Mouse (Mus musculus): ENCODE results near the gene Ifit2. TPM values are rescaled to one million over a fixed set of nuclear protein-coding genes. Genes with fewer than 3 reads are reported as not detected.
A peak's percentile ranks its signal among the peaks of the same experiment; 100 is the strongest.

Gene Ifit2
- polyA plus RNA-seq, 1 experiment from 2014 or later = 12.7 TPM

- Histone ChIP-seq H3K36me3 (0 out of 2 replicates have a peak, but pooled peaks cover 2% of the 10 kb centered on the region), H3K9me3 (no peaks in the 10 kb centered on the region), H3K4me2 (no peak overlapping the region), H3K4me1 (peaks cover 8% of the 10 kb centered on the region; the same call in 1 of the 2 replicates), H3K27me3 (no peaks in the 10 kb centered on the region), H3K9ac (no peak overlapping the region), H3K27ac (no peak overlapping the region), H3K4me3 (no peak overlapping the region)
- ATAC-seq (ENCODE audit: borderline replicate concordance, extremely low read depth, low FRiP score, low TSS enrichment) = no peak
- 69% methylated on average over 4 of the region's 4 CpGs for WGBS
These were observed 30.4 kb upstream of the Ifit2 start for GRCm38 (mm10) chr19:34520051-34520450.

- no peak overlapping the region for H3K9ac ChIP-seq
- no peaks in the 10 kb centered on the region for H3K9me3 ChIP-seq
- ATAC-seq (ENCODE audit: borderline replicate concordance, extremely low read depth, low FRiP score, low TSS enrichment) = no peak
- no peak overlapping the region for H3K27ac ChIP-seq
- WGBS = 53% methylated on average over 2 of the region's 2 CpGs
- H3K4me3 ChIP-seq = no peak overlapping the region
- H3K36me3 ChIP-seq = 0 out of 2 replicates have a peak, but pooled peaks cover 2% of the 10 kb centered on the region
- peaks cover 16% of the 10 kb centered on the region for H3K4me1 ChIP-seq
- H3K4me2 ChIP-seq = no peak overlapping the region
- no peaks in the 10 kb centered on the region for H3K27me3 ChIP-seq
These were observed 29.1 kb upstream of the Ifit2 start for GRCm38 (mm10) chr19:34521361-34521760.

- Histone ChIP-seq H3K4me2 (no peak overlapping the region), H3K9ac (no peak overlapping the region), H3K36me3 (0 out of 2 replicates have a peak, but pooled peaks cover 2% of the 10 kb centered on the region), H3K27ac (no peak overlapping the region), H3K4me3 (no peak overlapping the region), H3K27me3 (no peaks in the 10 kb centered on the region), H3K4me1 (peaks cover 20% of the 10 kb centered on the region), H3K9me3 (no peaks in the 10 kb centered on the region)
- 87% methylated on average over 1 of the region's 1 CpGs for WGBS
- ATAC-seq (ENCODE audit: borderline replicate concordance, extremely low read depth, low FRiP score, low TSS enrichment) = no peak
These were observed 28.5 kb upstream of the Ifit2 start for GRCm38 (mm10) chr19:34521978-34522377.

GRCm38 (mm10) chr19:34523106-34523725, 27.3 kb upstream of the Ifit2 start:
- Histone ChIP-seq H3K4me2 (no peak overlapping the region), H3K9me3 (no peaks in the 10 kb centered on the region), H3K27me3 (no peaks in the 10 kb centered on the region), H3K4me3 (no peak overlapping the region), H3K9ac (no peak overlapping the region), H3K36me3 (0 out of 2 replicates have a peak, but pooled peaks cover 2% of the 10 kb centered on the region), H3K27ac (no peak overlapping the region), H3K4me1 (peaks cover 20% of the 10 kb centered on the region)
- 56% methylated on average over 12 of the region's 12 CpGs for WGBS
- no peak for ATAC-seq (ENCODE audit: borderline replicate concordance, extremely low read depth, low FRiP score, low TSS enrichment)

- no peak overlapping the region for H3K9ac ChIP-seq
- 27% methylated on average over 9 of the region's 9 CpGs for WGBS
- no peaks in the 10 kb centered on the region for H3K9me3 ChIP-seq
- peaks cover 20% of the 10 kb centered on the region for H3K4me1 ChIP-seq
- peak overlapping the region; percentile 14; the same call in 1 of the 2 replicates for H3K4me2 ChIP-seq
- no peak overlapping the region for H3K27ac ChIP-seq
- H3K36me3 ChIP-seq = no peaks in the 10 kb centered on the region
- no peaks in the 10 kb centered on the region for H3K27me3 ChIP-seq
- no peak for ATAC-seq (ENCODE audit: borderline replicate concordance, extremely low read depth, low FRiP score, low TSS enrichment)
- H3K4me3 ChIP-seq = no peak overlapping the region
These were observed 25.8 kb upstream of the Ifit2 start for GRCm38 (mm10) chr19:34524646-34525045.

GRCm38 (mm10) chr19:34526321-34526923, 24.1 kb upstream of the Ifit2 start:
- H3K4me1 ChIP-seq = peaks cover 20% of the 10 kb centered on the region
- peak overlapping the region; percentile 72 for H3K27ac ChIP-seq
- ATAC-seq (ENCODE audit: borderline replicate concordance, extremely low read depth, low FRiP score, low TSS enrichment) = peak; percentile 5; the same call in 1 of the 2 replicates
- 3% methylated on average over 11 of the region's 11 CpGs for WGBS
- peak overlapping the region; percentile 80 for H3K4me3 ChIP-seq
- H3K9me3 ChIP-seq = no peaks in the 10 kb centered on the region
- H3K4me2 ChIP-seq = peak overlapping the region; percentile 73
- H3K27me3 ChIP-seq = no peaks in the 10 kb centered on the region
- H3K9ac ChIP-seq = peak overlapping the region; percentile 69
- H3K36me3 ChIP-seq = no peaks in the 10 kb centered on the region

- H3K27me3 ChIP-seq = no peaks in the 10 kb centered on the region
- under 1% methylated on average over 29 of the region's 29 CpGs for WGBS
These were observed 23.4 kb upstream of the Ifit2 start, which contains the start of gene Lipa for GRCm38 (mm10) chr19:34526941-34527682. Gene Lipa, minus strand, starts transcription at chr19:34527474.

GRCm38 (mm10) chr19:34532061-34532751, 18.3 kb upstream of the Ifit2 start:
- H3K4me1 ChIP-seq = no peaks in the 10 kb centered on the region
- ATAC-seq (ENCODE audit: borderline replicate concordance, extremely low read depth, low FRiP score, low TSS enrichment) = no peak
- H3K4me2 ChIP-seq = no peak overlapping the region
- no peak overlapping the region for H3K27ac ChIP-seq
- H3K36me3 ChIP-seq = no peaks in the 10 kb centered on the region
- no peaks in the 10 kb centered on the region for H3K9me3 ChIP-seq
- no peak overlapping the region for H3K4me3 ChIP-seq
- no peak overlapping the region for H3K9ac ChIP-seq
- no peaks in the 10 kb centered on the region for H3K27me3 ChIP-seq
- WGBS = 88% methylated on average over 4 of the region's 4 CpGs

More at GRCm38 (mm10) chr19:34526941-34527682, 23.4 kb upstream of the Ifit2 start, which contains the start of gene Lipa:
- H3K9ac ChIP-seq = peak within 1 kb of the TSS; percentile 69
- no peaks in the 10 kb centered on the region for H3K36me3 ChIP-seq
- peak within 1 kb of the TSS; percentile 80 for H3K4me3 ChIP-seq
- H3K4me1 ChIP-seq = peaks cover 20% of the 10 kb centered on the region
- H3K9me3 ChIP-seq = no peaks in the 10 kb centered on the region
- H3K27ac ChIP-seq = peak within 1 kb of the TSS; percentile 72
- peak; percentile 100 for ATAC-seq (ENCODE audit: borderline replicate concordance, extremely low read depth, low FRiP score, low TSS enrichment)
- H3K4me2 ChIP-seq = peak within 1 kb of the TSS; percentile 73

- WGBS = 70% methylated on average over 1 of the region's 1 CpGs
- no peak for ATAC-seq (ENCODE audit: borderline replicate concordance, extremely low read depth, low FRiP score, low TSS enrichment)
- no peaks in the 10 kb centered on the region for H3K9me3 ChIP-seq
- H3K9ac ChIP-seq = no peak overlapping the region
- no peaks in the 10 kb centered on the region for H3K27me3 ChIP-seq
- H3K36me3 ChIP-seq = no peaks in the 10 kb centered on the region
- H3K4me2 ChIP-seq = no peak overlapping the region
- no peak overlapping the region for H3K4me3 ChIP-seq
- H3K27ac ChIP-seq = no peak overlapping the region
- no peaks in the 10 kb centered on the region for H3K4me1 ChIP-seq
These were observed 11.1 kb upstream of the Ifit2 start for GRCm38 (mm10) chr19:34539422-34539821.

GRCm38 (mm10) chr19:34546211-34546610, 4.3 kb upstream of the Ifit2 start:
- Histone ChIP-seq H3K36me3 (no peaks in the 10 kb centered on the region), H3K9ac (no peak overlapping the region), H3K27me3 (no peaks in the 10 kb centered on the region), H3K27ac (no peak overlapping the region), H3K4me3 (no peak overlapping the region), H3K9me3 (no peaks in the 10 kb centered on the region), H3K4me1 (peaks cover 2% of the 10 kb centered on the region; the same call in 1 of the 2 replicates), H3K4me2 (no peak overlapping the region)
- WGBS = 88% methylated on average over 4 of the region's 4 CpGs
- ATAC-seq (ENCODE audit: borderline replicate concordance, extremely low read depth, low FRiP score, low TSS enrichment) = no peak

- 37% methylated on average over 7 of the region's 7 CpGs for WGBS
- no peak overlapping the region for H3K4me2 ChIP-seq
- no peak overlapping the region for H3K9ac ChIP-seq
- H3K27me3 ChIP-seq = no peaks in the 10 kb centered on the region
- no peak overlapping the region for H3K4me3 ChIP-seq
- peaks cover 18% of the 10 kb centered on the region for H3K4me1 ChIP-seq
- ATAC-seq (ENCODE audit: borderline replicate concordance, extremely low read depth, low FRiP score, low TSS enrichment) = no peak
- H3K9me3 ChIP-seq = no peaks in the 10 kb centered on the region
- H3K27ac ChIP-seq = no peak overlapping the region
- no peaks in the 10 kb centered on the region for H3K36me3 ChIP-seq
These were observed 2.5 kb upstream of the Ifit2 start for GRCm38 (mm10) chr19:34547976-34548375.

Data from lung, embryonic 15.5 days (tissue).